Mouse (Mus musculus) gonadal fat pad, adult 2 months (tissue): ENCODE data around the gene Gm12695. TPM values are rescaled to one million over a fixed set of nuclear protein-coding genes. Genes with fewer than 3 reads are reported as not detected.

Source experiments
- DNase-seq: peaks from one replicate; pipeline ENCODE4 v3.0.0-alpha.2; 2012; ENCODE audit warnings: low read depth
- polyA plus RNA-seq: library from polyadenylated mRNA; depleted of rRNA; stranded (reverse); fragments of >200 nt; gene quantifications from 2 replicates; pipeline ENCODE4 v1.2.3, GENCODE M21; 2012; rRNA removed

The Gm12695 gene
- polyA plus RNA-seq, 1 experiment, result not detected

- no peak for DNase-seq
Measured at GRCm38 (mm10) chr4:96698218-96698561, 86.8 kb downstream of the Gm12695 start.

DNA sequence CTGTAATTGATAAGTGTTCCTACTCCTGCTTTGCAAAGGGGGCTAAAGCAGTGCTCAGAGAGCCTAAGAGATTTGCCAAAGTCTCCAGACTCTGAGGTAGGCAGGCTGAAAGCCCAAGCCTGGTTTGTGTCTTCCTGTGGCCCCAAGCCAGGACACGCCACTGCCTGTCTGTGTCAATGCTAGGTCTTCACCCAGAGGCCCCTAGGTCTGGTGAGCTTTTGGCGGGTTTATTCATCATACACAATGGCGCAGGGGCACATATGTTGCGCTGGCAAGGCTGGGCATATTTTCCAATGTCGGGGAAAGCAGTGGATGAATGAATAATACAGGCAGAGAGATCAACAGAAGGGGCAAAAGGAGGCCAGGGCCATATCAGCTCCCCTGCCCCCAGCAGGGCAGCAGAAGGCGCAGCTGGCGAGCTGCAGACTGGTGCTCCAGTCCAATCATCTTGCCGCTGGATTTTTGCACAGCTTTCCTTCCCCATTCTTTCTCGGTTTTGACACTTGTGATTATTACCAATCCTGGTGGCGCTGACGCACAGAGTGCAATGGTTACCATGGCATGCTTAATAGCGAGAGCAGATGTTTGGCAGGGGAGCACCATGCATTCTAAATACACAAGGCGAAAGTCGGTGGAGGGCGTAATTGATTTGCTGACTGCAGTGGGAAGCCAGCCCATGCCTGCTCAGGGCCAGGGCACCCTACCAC lies 87.3 kb downstream of the Gm12695 start:
- DNase-seq, result no peak

DNA sequence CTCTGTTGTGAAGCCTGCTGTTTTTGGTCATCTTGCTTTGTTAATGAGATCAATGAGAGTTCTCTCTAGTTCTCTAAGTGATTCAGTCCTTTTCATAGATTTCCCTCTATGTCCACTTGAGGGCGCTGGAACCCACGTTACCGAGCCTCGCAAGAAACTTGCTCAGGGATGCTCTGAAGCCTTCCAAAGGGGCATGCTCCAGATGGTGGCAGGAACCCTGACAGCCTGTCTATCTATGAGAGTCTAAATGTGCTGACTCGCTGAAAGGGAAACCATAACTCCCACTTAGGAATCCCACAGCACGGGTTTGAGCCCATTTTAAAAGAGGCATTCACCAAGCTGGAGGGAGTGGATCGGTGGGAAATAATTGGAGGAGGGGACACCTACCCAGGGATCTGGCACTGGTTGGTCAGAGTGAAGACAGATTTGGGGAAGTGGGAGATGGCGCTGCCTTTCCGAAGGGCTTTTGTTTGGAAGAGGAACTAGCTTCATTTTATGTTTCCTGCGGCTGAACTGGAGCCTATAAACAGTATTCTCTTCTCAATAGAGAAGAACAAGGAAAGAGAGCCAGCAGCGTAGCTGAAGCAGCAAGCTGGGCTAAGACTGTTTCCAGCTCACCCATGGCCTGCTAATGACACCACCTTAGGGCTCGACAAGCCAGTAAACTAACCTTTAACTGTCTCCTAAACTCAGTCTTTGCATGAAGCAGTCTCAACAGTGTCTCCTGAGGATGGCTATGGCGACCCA lies 88.2 kb downstream of the Gm12695 start:
- DNase-seq, result no peak

GRCm38 (mm10) chr4:96687358-96687803 lies 97.6 kb downstream of the Gm12695 start:
- no peak for DNase-seq

- DNase-seq, result no peak
Measured at GRCm38 (mm10) chr4:96683474-96683873, 101.5 kb downstream of the Gm12695 start.

- no peak for DNase-seq
Measured at GRCm38 (mm10) chr4:96680966-96681365, 104.0 kb downstream of the Gm12695 start.

GRCm38 (mm10) chr4:96680233-96680632 lies 104.8 kb downstream of the Gm12695 start:
- DNase-seq, result no peak

Other genes starting within 250 kb of the Gm12695 start
- gene Cyp2j6, start 231.5 kb downstream of the Gm12695 start, polyA plus RNA-seq, result 5.9 and 6.1 TPM in 2 replicates
- gene Cyp2j9, start 193.6 kb downstream of the Gm12695 start, polyA plus RNA-seq, result 4.8 and 5.3 TPM in 2 replicates
- gene Cyp2j5, start 121.0 kb downstream of the Gm12695 start, polyA plus RNA-seq, result 0.08 TPM in 1 of 2 replicates, not detected in the other